17 mouse cellular contexts compared by ENCODE assay signal in genomic region chr9:94607011-94607749, GRCm38 (mm10).
DNase-seq lines count a peak whose midpoint lies in the region; ATAC-seq lines count a peak whose summit lies in the region.
"Had no signal": no experiment of that assay in that cellular context is flagged by ENCODE, and none has a peak within 500 bp of the region (broad histone marks: within the 10 kb centered on the region; RNA-seq: fewer than 3 reads in every experiment).

No protein-coding gene starts in this region.

- peaks cover 12% of the 10 kb centered on the region for H3K4me1 ChIP-seq in hindbrain, embryonic 13.5 days (replicated peaks)

- H3K27me3 ChIP-seq in hindbrain, embryonic 13.5 days, result no peaks in the 10 kb centered on the region
- H3K27me3 ChIP-seq: neural tube, embryonic 13.5 days had no signal

- H3K36me3 ChIP-seq in hindbrain, embryonic 13.5 days, result no peaks in the 10 kb centered on the region
- H3K36me3 ChIP-seq: midbrain, embryonic 10.5 days; neural tube, embryonic 13.5 days had no signal

- no peak for ATAC-seq in erythroblast, adult 5-6 weeks (replicated peaks; ENCODE audit: low FRiP score, poor library complexity, severe bottlenecking)
- ATAC-seq in hindbrain, embryonic 13.5 days (ENCODE audit: low FRiP score), result no peak

- no peaks in the 10 kb centered on the region for H3K9me3 ChIP-seq in hindbrain, embryonic 13.5 days
- H3K9me3 ChIP-seq: midbrain, embryonic 10.5 days; neural tube, embryonic 13.5 days had no signal

- H3K27ac ChIP-seq in hindbrain, embryonic 13.5 days, result no peak overlapping the region
- H3K27ac ChIP-seq: layer of hippocampus, adult 2 months; midbrain, embryonic 10.5 days; neural tube, embryonic 13.5 days had no signal

- peak; percentile 35 for DNase-seq in right cerebral cortex, adult 18-20 months
- DNase-seq in right cerebral cortex, postnatal 14 days, result no peak
- DNase-seq in T-cell, adult 2 months (ENCODE audit: low spot score), result peak; percentile 38
- DNase-seq in liver, result peak; percentile 10
- peak; percentile 65 for DNase-seq in naive thymus-derived CD4-positive, alpha-beta T cell, adult 2 months (ENCODE audit: low read depth)
- no peak for DNase-seq in kidney, postnatal 25 days
- DNase-seq: adrenal gland, postnatal 36 days; cerebellum, adult 11 months; heart, postnatal 36 days; thymus, postnatal 4 days had no signal

- H3K9ac ChIP-seq in hindbrain, embryonic 13.5 days, result no peak overlapping the region
- H3K9ac ChIP-seq: lung, embryonic 14.5 days; neural tube, embryonic 13.5 days had no signal

- H3K4me2 ChIP-seq in hindbrain, embryonic 13.5 days, result no peak overlapping the region
- H3K4me2 ChIP-seq: lung, embryonic 14.5 days; neural tube, embryonic 13.5 days had no signal

- 88% methylated on average over 13 of the region's 13 CpGs for WGBS in hindbrain, embryonic 13.5 days

- H3K4me3 ChIP-seq in hindbrain, embryonic 13.5 days, result no peak overlapping the region
- H3K4me3 ChIP-seq: erythroblast, embryonic 14.5 days; layer of hippocampus, adult 2 months; midbrain, embryonic 10.5 days; neural tube, embryonic 13.5 days had no signal

Comparison
In these comparisons a context has a peak if more than half of its experiments do, and no peak if none do; other contexts are left out.
1. DNase-seq: peak in right cerebral cortex, adult 18-20 months (single experiment), T-cell, adult 2 months (single experiment), liver (single experiment) and naive thymus-derived CD4-positive, alpha-beta T cell, adult 2 months (single experiment); none in right cerebral cortex, postnatal 14 days (single experiment) and kidney, postnatal 25 days (0 of 2).